29 mouse cellular contexts compared by ENCODE assay signal in the genomic region with DNA sequence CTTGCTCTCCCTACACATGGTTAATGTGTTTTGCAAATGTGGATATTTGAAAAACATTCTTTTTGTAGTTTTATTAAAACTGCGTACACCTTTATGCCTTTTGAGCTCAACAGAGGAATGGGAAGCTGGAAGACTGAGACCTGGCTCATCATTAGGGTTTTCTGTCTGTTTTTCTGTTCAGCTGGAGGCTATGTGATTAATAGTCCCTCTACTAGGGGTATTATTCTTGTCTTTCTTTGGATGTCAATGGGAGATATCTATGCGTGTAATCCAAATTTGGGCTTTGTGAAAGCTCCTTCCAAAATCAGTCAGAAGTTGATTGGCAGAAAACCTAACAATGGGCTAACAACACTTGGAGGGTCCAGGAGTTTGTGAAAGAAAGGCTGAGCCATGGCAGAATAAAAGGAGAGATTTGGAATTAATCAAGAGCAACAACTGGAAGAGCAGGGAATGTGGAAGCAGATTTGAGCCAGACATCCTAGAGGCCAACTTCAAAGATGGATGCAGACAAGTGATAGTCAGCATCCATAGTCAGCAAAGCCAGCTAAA.
A peak's percentile ranks its signal among the peaks of the same experiment; 100 is the strongest.
DNase-seq lines count a peak whose midpoint lies in the region; ATAC-seq and TF ChIP-seq lines count a peak whose summit lies in the region.
"Had no signal": no experiment of that assay in that cellular context is flagged by ENCODE, and none has a peak within 500 bp of the region (broad histone marks: within the 10 kb centered on the region; RNA-seq: fewer than 3 reads in every experiment).

No protein-coding gene starts in this region.

- H3K4me1 ChIP-seq in hindbrain, embryonic 11.5 days (replicated peaks; ENCODE audit: control insufficient read depth, insufficient read depth, low read length), result no peaks in the 10 kb centered on the region
- H3K4me1 ChIP-seq in hindbrain, embryonic 12.5 days, result no peaks in the 10 kb centered on the region
- 0 out of 2 replicates have a peak, but pooled peaks cover 2% of the 10 kb centered on the region for H3K4me1 ChIP-seq in midbrain, embryonic 11.5 days (ENCODE audit: control insufficient read depth, insufficient read depth, low read length)
- H3K4me1 ChIP-seq in midbrain, postnatal 0 days (ENCODE audit: insufficient read depth, low read length), result no peaks in the 10 kb centered on the region
- no peaks in the 10 kb centered on the region for H3K4me1 ChIP-seq in liver, postnatal 0 days (ENCODE audit: insufficient read depth)
- H3K4me1 ChIP-seq: embryonic facial prominence, embryonic 13.5 days; embryonic facial prominence, embryonic 15.5 days; forebrain, embryonic 12.5 days had no signal

- no peak overlapping the region for H3K27ac ChIP-seq in hindbrain, embryonic 11.5 days (ENCODE audit: low read depth, low read length)
- H3K27ac ChIP-seq in hindbrain, embryonic 12.5 days, result no peak overlapping the region
- H3K27ac ChIP-seq in midbrain, embryonic 11.5 days (ENCODE audit: low read depth, low read length), result no peak overlapping the region
- no peak overlapping the region for H3K27ac ChIP-seq in midbrain, postnatal 0 days (ENCODE audit: low read depth, low read length)
- no peak overlapping the region for H3K27ac ChIP-seq in liver, postnatal 0 days (ENCODE audit: low read depth)
- H3K27ac ChIP-seq: embryonic facial prominence, embryonic 13.5 days; embryonic facial prominence, embryonic 15.5 days; forebrain, embryonic 10.5 days; forebrain, embryonic 12.5 days had no signal

- TF ChIP-seq CTCF in midbrain, postnatal 0 days (IDR thresholded peaks at IDR 0.05), result no peak
- no peak for TF ChIP-seq CTCF in liver, postnatal 0 days (IDR thresholded peaks at IDR 0.05; ENCODE audit: low read depth)

- H3K4me2 ChIP-seq in hindbrain, embryonic 11.5 days (replicated peaks; ENCODE audit: low read depth, low read length), result no peak overlapping the region
- no peak overlapping the region for H3K4me2 ChIP-seq in hindbrain, embryonic 12.5 days (replicated peaks)
- H3K4me2 ChIP-seq in midbrain, embryonic 11.5 days, result no peak overlapping the region
- H3K4me2 ChIP-seq in midbrain, postnatal 0 days (ENCODE audit: low read depth, low read length, poor library complexity, severe bottlenecking), result no peak overlapping the region
- H3K4me2 ChIP-seq in liver, postnatal 0 days (ENCODE audit: low read depth, low read length), result no peak overlapping the region
- H3K4me2 ChIP-seq: embryonic facial prominence, embryonic 13.5 days; embryonic facial prominence, embryonic 15.5 days; forebrain, embryonic 12.5 days had no signal

- H3K9me3 ChIP-seq in hindbrain, embryonic 11.5 days (ENCODE audit: control insufficient read depth, low read length), result no peaks in the 10 kb centered on the region
- H3K9me3 ChIP-seq in hindbrain, embryonic 12.5 days (replicated peaks), result no peaks in the 10 kb centered on the region
- H3K9me3 ChIP-seq in midbrain, embryonic 11.5 days (ENCODE audit: control insufficient read depth, low read length), result no peaks in the 10 kb centered on the region
- H3K9me3 ChIP-seq in midbrain, postnatal 0 days (ENCODE audit: low read length), result no peaks in the 10 kb centered on the region
- H3K9me3 ChIP-seq in liver, postnatal 0 days (ENCODE audit: low read length), result no peaks in the 10 kb centered on the region
- H3K9me3 ChIP-seq: embryonic facial prominence, embryonic 13.5 days; embryonic facial prominence, embryonic 15.5 days; forebrain, embryonic 10.5 days; forebrain, embryonic 12.5 days; G1E had no signal

- no peak overlapping the region for H3K9ac ChIP-seq in hindbrain, embryonic 11.5 days (ENCODE audit: low read depth, low read length)
- H3K9ac ChIP-seq in hindbrain, embryonic 12.5 days, result no peak overlapping the region
- no peak overlapping the region for H3K9ac ChIP-seq in midbrain, embryonic 11.5 days (ENCODE audit: low read length)
- no peak overlapping the region for H3K9ac ChIP-seq in midbrain, postnatal 0 days (replicated peaks; ENCODE audit: low read length, poor library complexity, severe bottlenecking)
- H3K9ac ChIP-seq in liver, postnatal 0 days (replicated peaks), result no peak overlapping the region
- H3K9ac ChIP-seq: embryonic facial prominence, embryonic 13.5 days; embryonic facial prominence, embryonic 15.5 days; forebrain, embryonic 12.5 days had no signal

- ATAC-seq in hindbrain, embryonic 11.5 days (ENCODE audit: low FRiP score), result peak; percentile 51; the same call in 1 of the 2 replicates
- ATAC-seq in hindbrain, embryonic 12.5 days (ENCODE audit: low FRiP score), result no peak
- peak; percentile 61; the same call in 1 of the 2 replicates for ATAC-seq in midbrain, embryonic 11.5 days (ENCODE audit: low FRiP score)
- ATAC-seq in midbrain, postnatal 0 days (ENCODE audit: low FRiP score), result no peak
- ATAC-seq in liver, postnatal 0 days, result no peak
- ATAC-seq: activated CD4-positive, CD25-positive, alpha-beta regulatory T cell, adult 4 months; CD4-positive, CD25-positive, alpha-beta regulatory T cell, adult 4 months; forebrain, embryonic 14.5 days; forebrain, embryonic 16.5 days; Patski had no signal

- H3K27me3 ChIP-seq in hindbrain, embryonic 11.5 days (ENCODE audit: control insufficient read depth, insufficient read depth, low read length), result no peaks in the 10 kb centered on the region
- H3K27me3 ChIP-seq in hindbrain, embryonic 12.5 days, result no peaks in the 10 kb centered on the region
- H3K27me3 ChIP-seq in midbrain, embryonic 11.5 days (ENCODE audit: control insufficient read depth, insufficient read depth, low read length), result no peaks in the 10 kb centered on the region
- no peaks in the 10 kb centered on the region for H3K27me3 ChIP-seq in midbrain, postnatal 0 days (ENCODE audit: insufficient read depth, low read length)
- no peaks in the 10 kb centered on the region for H3K27me3 ChIP-seq in liver, postnatal 0 days (ENCODE audit: insufficient read depth, low read length)
- H3K27me3 ChIP-seq: CH12.LX; embryonic facial prominence, embryonic 13.5 days; embryonic facial prominence, embryonic 15.5 days; forebrain, embryonic 12.5 days; Patski had no signal

- H3K4me3 ChIP-seq in hindbrain, embryonic 11.5 days (ENCODE audit: low read depth, low read length), result no peak overlapping the region
- H3K4me3 ChIP-seq in hindbrain, embryonic 12.5 days, result no peak overlapping the region
- H3K4me3 ChIP-seq in midbrain, embryonic 11.5 days (ENCODE audit: low read depth, low read length), result no peak overlapping the region
- H3K4me3 ChIP-seq in midbrain, postnatal 0 days (ENCODE audit: low read depth, low read length), result no peak overlapping the region
- H3K4me3 ChIP-seq in liver, postnatal 0 days (ENCODE audit: low read depth, low read length), result no peak overlapping the region
- H3K4me3 ChIP-seq: embryonic facial prominence, embryonic 13.5 days; embryonic facial prominence, embryonic 15.5 days; erythroblast, embryonic 14.5 days; forebrain, embryonic 10.5 days; forebrain, embryonic 12.5 days had no signal

- no peak for TF ChIP-seq EP300 in liver, postnatal 0 days (IDR thresholded peaks at IDR 0.05; ENCODE audit: low read depth)

- WGBS in hindbrain, embryonic 11.5 days, result 41% methylated on average over 2 of the region's 2 CpGs
- 54% methylated on average over 2 of the region's 2 CpGs for WGBS in hindbrain, embryonic 12.5 days
- 39% methylated on average over 2 of the region's 2 CpGs for WGBS in midbrain, embryonic 11.5 days
- WGBS in midbrain, postnatal 0 days, result 30% methylated on average over 2 of the region's 2 CpGs
- 89% methylated on average over 2 of the region's 2 CpGs for WGBS in liver, postnatal 0 days (ENCODE audit: insufficient replicate concordance)

- peak; percentile 2 for DNase-seq in hindbrain, embryonic 11.5 days (ENCODE audit: low spot score)
- DNase-seq in midbrain, embryonic 11.5 days (ENCODE audit: low spot score, missing footprints), result peak; percentile 89
- DNase-seq in midbrain, postnatal 0 days (ENCODE audit: low spot score), result no peak
- DNase-seq in embryo, embryonic 11 days, result peak; percentile 3
- peak; percentile 2 for DNase-seq in mesoderm, embryonic 11.5 days (ENCODE audit: low read depth, low spot score)
- no peak for DNase-seq in cerebellum, adult 11 months
- DNase-seq in liver, postnatal 0 days, result no peak
- DNase-seq: adrenal gland, adult 8-10 months; adrenal gland, postnatal 14 days; adrenal gland, postnatal 36 days; B cell, adult 2 months; cerebellum, adult 18-20 months; cerebellum, adult 8-10 months; cerebellum, adult 9-11 months; cerebellum, postnatal 14 days; cerebellum, postnatal 36 days had no signal

- H3K36me3 ChIP-seq in hindbrain, embryonic 11.5 days (ENCODE audit: control insufficient read depth, insufficient read depth, low read length), result no peaks in the 10 kb centered on the region
- no peaks in the 10 kb centered on the region for H3K36me3 ChIP-seq in hindbrain, embryonic 12.5 days
- H3K36me3 ChIP-seq in midbrain, embryonic 11.5 days (ENCODE audit: control insufficient read depth, insufficient read depth, low read length), result no peaks in the 10 kb centered on the region
- H3K36me3 ChIP-seq in midbrain, postnatal 0 days (ENCODE audit: insufficient read depth, low read length), result no peaks in the 10 kb centered on the region
- no peaks in the 10 kb centered on the region for H3K36me3 ChIP-seq in liver, postnatal 0 days (replicated peaks; ENCODE audit: insufficient read depth, low read length)
- H3K36me3 ChIP-seq: embryonic facial prominence, embryonic 13.5 days; embryonic facial prominence, embryonic 15.5 days; forebrain, embryonic 10.5 days; forebrain, embryonic 12.5 days; G1E had no signal

Comparison
In these comparisons a context has a peak if more than half of its experiments do, and no peak if none do; other contexts are left out.
1. ATAC-seq: peak in hindbrain, embryonic 11.5 days (single experiment) and midbrain, embryonic 11.5 days (single experiment); none in hindbrain, embryonic 12.5 days (single experiment), midbrain, postnatal 0 days (single experiment) and liver, postnatal 0 days (single experiment).
2. DNase-seq: peak in hindbrain, embryonic 11.5 days (single experiment), midbrain, embryonic 11.5 days (single experiment), embryo, embryonic 11 days (single experiment) and mesoderm, embryonic 11.5 days (single experiment); none in midbrain, postnatal 0 days (single experiment), cerebellum, adult 11 months (single experiment) and liver, postnatal 0 days (single experiment).